Mouse (Mus musculus): ENCODE measurements around the gene Pex19. TPM values are rescaled to one million over a fixed set of nuclear protein-coding genes. Genes with fewer than 3 reads are reported as not detected.
A peak's percentile ranks its signal among the peaks of the same experiment; 100 is the strongest.

The Pex19 gene
- total RNA-seq, 1 experiment from 2014 or later = 42.2 TPM

- no peak for ATAC-seq (replicated peaks; ENCODE audit: low read depth, poor library complexity, severe bottlenecking)
These were observed 3.2 kb downstream of the Pex19 start for GRCm38 (mm10) chr1:172129780-172130179.

- no peak for ATAC-seq (replicated peaks; ENCODE audit: low read depth, poor library complexity, severe bottlenecking)
These were observed 5.8 kb downstream of the Pex19 start for GRCm38 (mm10) chr1:172132319-172132718.

DNA sequence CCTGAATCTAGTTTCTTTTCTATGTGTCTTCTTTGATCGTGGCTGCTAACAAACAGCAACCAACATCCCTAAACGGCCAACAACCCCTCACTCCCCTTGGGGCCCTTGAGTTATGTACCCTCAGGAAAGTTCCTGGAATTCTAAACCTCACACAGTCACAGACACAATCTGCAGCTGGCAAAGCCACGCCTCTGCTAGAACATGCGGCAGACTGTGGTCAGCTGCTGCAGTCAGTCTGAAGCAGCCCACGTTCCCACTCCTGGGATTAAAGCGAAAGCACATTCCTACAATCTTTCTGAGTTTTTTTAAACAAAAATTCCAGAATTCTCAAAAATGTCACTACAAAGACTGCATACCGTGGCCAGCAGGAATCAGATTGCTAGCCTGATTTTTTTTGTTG, 7.0 kb downstream of the Pex19 start:
- no peak for ATAC-seq (replicated peaks; ENCODE audit: low read depth, poor library complexity, severe bottlenecking)

- ATAC-seq (replicated peaks; ENCODE audit: low read depth, poor library complexity, severe bottlenecking) = no peak
These were observed 7.5 kb downstream of the Pex19 start for GRCm38 (mm10) chr1:172134072-172134471.

- no peak for ATAC-seq (replicated peaks; ENCODE audit: low read depth, poor library complexity, severe bottlenecking)
These were observed 13.6 kb downstream of the Pex19 start for GRCm38 (mm10) chr1:172140160-172140559.

- no peak for ATAC-seq (replicated peaks; ENCODE audit: low read depth, poor library complexity, severe bottlenecking)
These were observed 14.3 kb downstream of the Pex19 start for GRCm38 (mm10) chr1:172140825-172141224.

- ATAC-seq (replicated peaks; ENCODE audit: low read depth, poor library complexity, severe bottlenecking) = no peak
These were observed 15.0 kb downstream of the Pex19 start for GRCm38 (mm10) chr1:172141529-172141928.

GRCm38 (mm10) chr1:172143570-172143969, 17.0 kb downstream of the Pex19 start:
- ATAC-seq (replicated peaks; ENCODE audit: low read depth, poor library complexity, severe bottlenecking) = peak; percentile 68

DNA sequence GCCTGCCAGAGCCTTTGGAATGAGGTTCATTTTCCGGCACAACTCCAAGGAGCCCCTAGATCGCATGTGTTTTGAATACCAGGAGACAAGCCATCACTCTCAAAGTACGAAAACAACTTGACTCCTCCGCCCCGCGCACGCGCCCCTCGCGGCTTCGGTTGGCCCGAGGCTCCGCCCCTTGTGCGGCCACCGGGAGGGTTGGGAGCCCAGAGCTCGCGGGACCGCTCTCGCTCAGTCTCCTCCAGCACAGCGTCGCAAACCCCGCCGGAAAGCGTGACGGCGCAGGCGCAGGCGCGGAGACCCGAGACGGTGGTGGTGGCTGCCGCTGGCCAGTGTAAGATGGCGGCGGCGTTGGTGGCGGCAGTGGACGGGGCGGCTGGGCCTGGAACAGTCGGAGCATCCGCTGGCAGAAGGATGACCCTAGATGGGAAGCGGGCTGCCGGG, 21.3 kb downstream of the Pex19 start, which contains the start of gene Dcaf8:
Gene Dcaf8 (plus strand): TSS at position 250 of the 444 bp plus-strand sequence.
- ATAC-seq (replicated peaks; ENCODE audit: low read depth, poor library complexity, severe bottlenecking) = peak; percentile 95

DNA sequence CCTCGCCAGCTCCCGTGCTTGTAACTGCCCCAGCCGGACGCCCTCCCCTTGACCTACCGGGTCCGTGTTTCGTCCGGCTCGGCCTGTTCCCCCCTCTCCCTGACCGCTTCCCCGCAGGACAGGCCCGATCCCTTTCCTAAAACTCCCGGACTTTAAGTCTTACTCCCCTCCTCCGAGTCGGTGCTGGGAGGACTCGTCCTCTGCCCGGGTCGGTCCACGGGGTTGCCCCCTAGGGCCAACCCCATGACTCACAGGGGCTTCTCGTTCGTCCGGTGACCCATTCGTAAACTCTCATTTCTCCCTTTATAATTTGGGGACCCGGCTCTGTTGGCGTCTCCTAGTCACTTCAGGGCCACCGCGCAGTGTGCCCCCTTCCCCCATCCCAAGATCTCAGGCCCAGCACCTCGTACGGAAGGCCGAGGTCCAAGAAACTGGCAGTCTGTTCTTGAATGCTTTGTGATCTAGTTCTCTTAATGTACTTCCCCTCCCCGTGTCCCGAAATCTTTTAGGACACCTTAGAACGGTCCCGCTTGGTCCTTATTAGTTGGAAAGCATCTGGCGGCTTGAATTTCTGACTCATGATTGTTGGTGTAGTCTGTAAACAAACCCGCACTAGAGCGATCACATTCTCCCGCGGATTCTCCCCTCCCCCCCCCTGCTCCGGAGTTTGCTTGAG, 21.9 kb downstream of the Pex19 start:
- peak; percentile 16 for ATAC-seq (replicated peaks; ENCODE audit: low read depth, poor library complexity, severe bottlenecking)

DNA sequence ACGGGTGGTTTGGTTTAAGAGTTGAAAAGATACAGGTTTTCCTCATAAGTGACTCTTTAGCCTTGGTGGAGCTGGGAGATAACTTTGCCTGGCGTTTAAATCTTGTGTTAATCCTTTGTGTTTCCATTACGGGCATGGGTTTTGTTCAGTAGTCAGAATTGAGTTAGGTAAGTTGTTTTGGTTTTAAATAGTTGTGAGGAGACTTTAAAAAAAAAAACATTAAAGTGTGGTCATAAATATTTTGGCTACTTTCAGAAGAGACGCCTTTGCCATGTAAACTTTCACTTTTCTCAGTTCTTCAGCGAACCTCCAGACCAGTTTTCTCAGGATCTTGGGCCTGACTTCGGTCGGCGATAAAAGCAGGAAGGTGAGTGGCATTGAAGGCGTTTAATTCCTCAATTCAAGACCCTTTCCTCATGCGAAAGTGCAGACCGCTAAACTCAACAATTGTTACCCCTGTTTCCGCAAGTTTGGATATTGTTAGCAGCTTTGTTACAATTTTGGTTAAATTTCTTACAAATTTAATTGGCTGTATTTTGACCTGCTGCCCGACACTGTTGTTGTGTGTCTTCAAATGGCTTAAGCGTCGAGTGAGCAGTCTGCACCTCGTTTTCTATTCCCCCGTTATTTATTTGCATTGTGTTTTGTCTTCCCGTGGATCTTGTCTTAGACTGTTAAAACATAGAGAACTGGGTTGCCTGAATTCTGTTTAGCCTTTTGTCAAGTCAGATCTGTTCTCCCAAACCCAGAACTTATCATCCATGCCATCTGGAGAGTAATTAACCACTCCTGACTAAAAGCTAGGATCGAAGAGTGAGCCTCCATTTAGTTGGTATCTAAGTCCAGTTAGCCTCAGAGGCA, 22.6 kb downstream of the Pex19 start:
- ATAC-seq (replicated peaks; ENCODE audit: low read depth, poor library complexity, severe bottlenecking) = no peak

DNA sequence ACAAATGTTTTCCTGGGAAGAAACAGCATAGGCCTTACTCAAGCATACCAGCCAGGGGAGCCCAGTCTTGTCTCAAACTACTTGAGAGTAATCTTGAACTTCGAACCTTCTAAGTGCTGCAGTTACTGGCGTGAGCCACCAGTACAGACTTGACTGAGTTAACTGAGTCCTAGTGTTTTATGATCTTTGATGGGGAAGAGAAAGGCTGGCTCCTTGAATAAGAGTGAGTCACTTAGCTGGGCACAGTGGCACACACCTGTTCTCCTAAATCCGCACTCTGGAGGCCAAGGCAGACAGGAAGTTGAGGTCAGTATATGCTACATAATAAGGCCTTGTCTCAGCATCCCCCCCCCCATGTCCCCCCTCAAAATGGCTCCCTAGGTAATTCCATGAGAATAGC, 28.0 kb downstream of the Pex19 start:
- ATAC-seq (replicated peaks; ENCODE audit: low read depth, poor library complexity, severe bottlenecking) = no peak

DNA sequence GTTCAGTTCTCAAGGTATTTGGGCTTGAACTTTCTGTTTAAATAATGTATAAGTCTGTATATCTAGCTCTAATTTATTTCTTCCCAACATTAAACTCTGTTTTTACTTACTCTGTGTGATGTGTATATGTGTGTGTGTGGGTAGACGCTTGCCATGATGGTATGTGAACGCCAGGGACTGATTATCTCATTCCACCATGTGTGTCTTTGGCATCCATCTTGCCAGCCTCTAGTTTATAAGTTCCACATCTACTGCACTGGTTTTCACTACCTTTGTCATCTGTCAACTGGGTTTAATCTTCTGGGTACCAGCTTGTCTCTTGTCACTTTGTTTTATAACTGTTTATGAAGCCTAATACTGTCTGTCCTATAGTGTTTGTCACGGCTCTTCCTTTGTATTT, 29.0 kb downstream of the Pex19 start:
- ATAC-seq (replicated peaks; ENCODE audit: low read depth, poor library complexity, severe bottlenecking) = peak; percentile 56; the same call in 1 of the 2 replicates

DNA sequence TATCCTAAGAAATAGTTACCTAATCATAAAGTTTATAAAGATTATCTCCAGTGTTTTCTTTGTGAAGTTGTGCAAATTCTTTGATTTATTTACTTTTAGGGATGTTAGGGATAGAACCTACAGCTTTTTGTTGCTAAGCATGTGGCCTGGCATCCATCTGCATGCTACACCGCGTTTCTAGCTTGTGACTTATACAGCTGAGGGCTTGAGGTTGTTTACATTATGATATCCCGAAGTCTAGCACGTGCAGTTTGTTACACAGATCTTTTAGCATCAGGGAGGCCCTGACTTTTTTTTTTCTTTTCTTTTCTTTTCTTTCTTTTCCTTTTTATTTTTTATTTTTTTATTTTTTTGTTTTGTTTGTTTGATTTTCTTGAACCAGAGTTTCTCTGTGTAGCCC, 33.4 kb downstream of the Pex19 start:
- no peak for ATAC-seq (replicated peaks; ENCODE audit: low read depth, poor library complexity, severe bottlenecking)

DNA sequence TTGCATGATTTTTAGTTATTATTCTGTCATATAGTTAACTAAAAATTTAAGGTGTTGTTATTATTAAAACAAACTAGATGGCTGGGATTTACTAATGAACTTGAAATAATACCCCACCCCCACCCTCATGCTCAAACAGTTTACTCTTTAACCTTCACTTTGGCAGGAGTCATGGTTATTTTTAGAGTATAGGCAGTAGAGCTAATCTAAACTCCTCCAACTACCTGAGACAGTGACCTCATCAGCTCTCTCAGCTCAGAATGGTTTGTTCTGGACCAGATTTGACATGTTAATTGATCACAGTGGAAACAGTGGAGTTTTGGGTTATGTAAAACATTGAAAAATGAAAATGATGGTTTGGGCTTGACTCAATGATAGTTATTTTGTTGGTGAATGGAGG, 34.0 kb downstream of the Pex19 start:
- no peak for ATAC-seq (replicated peaks; ENCODE audit: low read depth, poor library complexity, severe bottlenecking)

DNA sequence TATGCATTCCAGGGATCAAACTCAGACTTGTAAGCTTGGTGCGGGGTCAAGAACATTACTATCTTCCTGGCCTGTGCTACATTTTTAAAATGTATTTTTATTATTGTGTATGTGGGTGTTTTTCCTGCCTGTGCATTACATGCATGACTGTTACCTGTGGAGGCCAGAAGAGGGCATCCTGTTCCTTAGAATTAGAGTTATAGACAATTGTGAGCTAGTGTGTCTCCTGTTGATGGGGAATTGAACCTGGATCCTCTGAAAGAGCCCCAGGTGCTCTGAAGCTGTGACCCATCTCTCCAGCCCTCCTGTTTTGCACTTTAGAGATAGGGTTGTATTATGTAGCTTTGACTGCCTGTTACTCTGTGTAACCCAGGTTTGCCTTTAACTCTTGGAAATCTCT, 35.5 kb downstream of the Pex19 start:
- ATAC-seq (replicated peaks; ENCODE audit: low read depth, poor library complexity, severe bottlenecking) = peak; percentile 68

DNA sequence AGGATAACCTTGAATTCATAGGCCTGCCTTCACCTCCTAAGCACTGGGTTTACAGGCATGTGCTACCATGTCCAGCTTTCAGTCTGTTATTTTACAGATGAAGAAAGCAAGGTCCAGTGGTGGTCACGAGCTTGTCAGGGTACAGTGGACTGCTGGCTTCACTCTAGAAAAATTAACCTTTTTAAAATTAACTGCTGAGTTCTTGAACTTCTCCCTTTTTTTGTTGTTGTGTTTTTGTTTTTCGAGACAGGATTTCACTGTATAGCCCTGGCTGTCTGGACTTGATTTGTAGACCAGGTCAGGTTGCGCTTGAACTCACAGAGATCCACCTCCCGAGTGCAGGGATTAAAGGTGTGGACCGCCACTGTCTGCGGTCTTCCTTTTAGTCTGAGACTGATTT, 36.4 kb downstream of the Pex19 start:
- ATAC-seq (replicated peaks; ENCODE audit: low read depth, poor library complexity, severe bottlenecking) = no peak

- ATAC-seq (replicated peaks; ENCODE audit: low read depth, poor library complexity, severe bottlenecking) = no peak
These were observed 41.4 kb downstream of the Pex19 start for GRCm38 (mm10) chr1:172167911-172168310.

DNA sequence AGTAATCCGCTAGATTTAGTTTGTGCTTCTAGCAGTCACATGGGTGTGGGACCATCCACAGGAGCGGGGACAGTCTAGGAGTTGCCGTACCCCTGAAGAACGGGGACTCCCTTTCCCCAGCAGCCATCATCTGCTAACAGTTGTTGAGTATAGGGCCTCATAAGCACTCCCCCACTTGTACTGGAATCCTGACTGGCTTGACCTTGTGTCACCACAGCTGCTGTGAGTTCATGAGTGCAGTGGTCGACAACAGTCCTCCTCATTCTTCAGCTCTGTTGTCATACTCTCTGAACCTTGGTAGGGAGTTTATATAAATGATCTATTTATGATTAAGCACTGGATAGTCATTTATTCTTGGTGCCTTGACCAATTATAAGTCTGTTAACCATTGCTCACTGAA, 43.3 kb downstream of the Pex19 start:
- ATAC-seq (replicated peaks; ENCODE audit: low read depth, poor library complexity, severe bottlenecking) = no peak

DNA sequence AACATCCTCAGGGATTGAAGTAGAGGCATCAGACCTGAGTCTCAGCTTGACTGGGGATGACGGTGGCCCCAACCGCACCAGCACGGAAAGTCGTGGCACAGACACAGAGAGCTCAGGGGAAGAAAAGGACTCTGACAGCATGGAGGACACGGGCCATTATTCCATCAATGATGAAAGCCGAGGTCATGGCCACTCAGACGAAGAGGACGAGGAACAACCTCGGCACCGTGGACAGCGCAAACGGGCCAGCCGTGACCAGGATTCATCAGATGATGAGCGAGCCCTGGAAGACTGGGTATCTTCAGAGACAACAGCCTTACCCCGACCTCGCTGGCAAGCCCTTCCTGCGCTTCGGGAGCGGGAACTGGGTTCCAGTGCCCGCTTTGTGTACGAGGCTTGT, 45.8 kb downstream of the Pex19 start:
- ATAC-seq (replicated peaks; ENCODE audit: low read depth, poor library complexity, severe bottlenecking) = no peak

DNA sequence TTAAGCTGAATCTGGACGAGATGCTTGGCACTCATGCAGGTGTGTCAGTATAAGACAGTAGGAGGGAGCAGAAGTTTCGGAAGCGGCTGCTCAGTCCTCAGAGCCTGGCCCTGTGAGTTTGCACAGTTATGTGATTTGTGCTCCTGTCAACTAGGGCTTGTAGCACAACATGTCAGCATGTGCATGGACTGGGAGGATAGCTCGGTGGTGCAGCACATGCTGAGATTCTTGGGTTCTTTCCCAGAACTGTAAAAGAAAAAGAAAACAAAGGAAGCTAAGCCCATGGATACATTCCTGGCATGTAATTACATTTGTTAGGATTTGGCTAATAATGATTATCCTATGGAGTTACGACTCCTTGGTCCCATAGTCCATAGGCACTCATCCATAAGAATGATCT, 46.6 kb downstream of the Pex19 start:
- ATAC-seq (replicated peaks; ENCODE audit: low read depth, poor library complexity, severe bottlenecking) = no peak

All from common myeloid progenitor, adult 5-6 weeks (primary cell).